Mouse (Mus musculus) lung, adult 2 months (tissue): ENCODE results near the gene Pcdh9.

Source experiments
- CTCF ChIP-seq: fragments of 200-500 bp; IDR thresholded peaks from 2 replicates; pipeline ENCODE4 v1.5.1; 2011; ENCODE audit warnings: mild to moderate bottlenecking, low read length, control low read depth; ENCODE audit not compliant: insufficient read depth
- POLR2A ChIP-seq: fragments of 200-500 bp; IDR thresholded peaks from 2 replicates; pipeline ENCODE4 v1.6.1; 2011; ENCODE audit warnings: low read depth, mild to moderate bottlenecking, control low read depth, low read length, borderline replicate concordance; ENCODE audit errors: extremely low read depth

GRCm38 (mm10) chr14:93354150-93354549, 536.3 kb downstream of the Pcdh9 start:
- TF ChIP-seq CTCF (no peak), POLR2A (no peak)
